Mouse (Mus musculus) limb, embryonic 11.5 days (tissue): ENCODE results near the gene Slain2. TPM values are rescaled to one million over a fixed set of nuclear protein-coding genes. Genes with fewer than 3 reads are reported as not detected.

ENCODE experiments used
- ATAC-seq: fragments of 200-750 bp; cut with Nextera tagmentation; 2 replicates; pipeline ENCODE4 v1.8.0; 2017; ENCODE audit warnings: low read depth; ENCODE audit not compliant: insufficient number of reproducible peaks, low FRiP score, low TSS enrichment
- DNase-seq: peaks from one replicate; pipeline ENCODE4 v3.0.0-alpha.2; 2015; ENCODE audit warnings: low spot score
- H3K27ac ChIP-seq: fragments of 300-500 bp; sonication (generic); replicated peaks from 2 replicates; pipeline ENCODE4 v1.5.1; 2014; ENCODE audit warnings: low read depth, mild to moderate bottlenecking, low read length
- H3K27me3 ChIP-seq: fragments of 300-500 bp; sonication (generic); 2 replicates; pipeline ENCODE4 v1.6.1; 2014; ENCODE audit warnings: mild to moderate bottlenecking, low read length, mixed read lengths; ENCODE audit not compliant: control insufficient read depth, insufficient read depth
- H3K36me3 ChIP-seq: fragments of 300-500 bp; sonication (generic); 2 replicates; pipeline ENCODE4 v1.6.1; 2014; ENCODE audit warnings: mild to moderate bottlenecking, low read length, moderate library complexity, mixed read lengths; ENCODE audit not compliant: control insufficient read depth, insufficient read depth
- H3K4me1 ChIP-seq: fragments of 300-500 bp; sonication (generic); 2 replicates; pipeline ENCODE4 v1.6.1; 2014; ENCODE audit warnings: low read length, mixed read lengths; ENCODE audit not compliant: control insufficient read depth, insufficient read depth
- H3K4me2 ChIP-seq: fragments of 300-500 bp; sonication (generic); 2 replicates; pipeline ENCODE4 v1.6.1; 2014; ENCODE audit warnings: low read depth, mild to moderate bottlenecking, moderate library complexity; ENCODE audit not compliant: severe bottlenecking
- H3K4me3 ChIP-seq: fragments of 300-500 bp; sonication (generic); 2 replicates; pipeline ENCODE4 v1.5.1; 2014; ENCODE audit warnings: low read depth, low read length
- H3K9ac ChIP-seq: fragments of 300-500 bp; sonication (generic); 2 replicates; pipeline ENCODE4 v1.6.1; 2014; ENCODE audit warnings: mild to moderate bottlenecking, low read length
- H3K9me3 ChIP-seq: fragments of 300-500 bp; sonication (generic); 2 replicates; pipeline ENCODE4 v1.6.1; 2016; ENCODE audit warnings: low read length; ENCODE audit not compliant: control insufficient read depth
- WGBS: fragments of 180-500 bp; shearing (Covaris S2); extraction: QIAGEN DNeasy Blood & Tissue Kit; methylation state at CpG from one replicate; pipeline ENCODE4 v1.1.7; 2014; 5-methylcytosine and 5-hydroxymethylcytosine counted together
- polyA plus RNA-seq: library from polyadenylated mRNA; unstranded; fragments of >200 nt; fragmentation: Nextera tagmentation; extraction: Ambion mirVana; gene quantifications from 2 replicates; pipeline ENCODE4 v1.2.1, GENCODE M21; 2014

Slain2 gene
- polyA plus RNA-seq, 1 experiment from 2014 or later = 21.6 TPM

DNA sequence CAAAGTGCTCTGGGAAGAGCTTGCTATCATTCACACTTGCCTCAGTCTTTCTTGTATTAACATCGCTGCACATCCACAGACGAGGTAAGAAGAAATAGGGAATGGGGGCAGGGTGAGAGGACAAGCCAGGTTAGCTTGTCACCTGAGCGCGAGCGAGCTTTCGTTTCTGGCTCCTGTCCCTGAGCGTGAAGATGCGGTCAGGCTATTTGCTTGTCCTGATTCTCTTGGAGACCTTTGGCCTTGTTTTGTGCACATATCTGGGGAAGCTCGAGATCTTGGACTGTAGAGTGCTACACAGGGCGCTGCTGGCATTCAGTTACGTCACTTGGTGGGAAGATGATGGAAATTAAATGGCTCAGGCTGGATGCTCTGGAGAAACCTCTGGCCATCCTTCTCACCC lies 18.8 kb upstream of the Slain2 start:
- Histone ChIP-seq H3K4me1 (no peaks in the 10 kb centered on the region), H3K27ac (no peak overlapping the region)

DNA sequence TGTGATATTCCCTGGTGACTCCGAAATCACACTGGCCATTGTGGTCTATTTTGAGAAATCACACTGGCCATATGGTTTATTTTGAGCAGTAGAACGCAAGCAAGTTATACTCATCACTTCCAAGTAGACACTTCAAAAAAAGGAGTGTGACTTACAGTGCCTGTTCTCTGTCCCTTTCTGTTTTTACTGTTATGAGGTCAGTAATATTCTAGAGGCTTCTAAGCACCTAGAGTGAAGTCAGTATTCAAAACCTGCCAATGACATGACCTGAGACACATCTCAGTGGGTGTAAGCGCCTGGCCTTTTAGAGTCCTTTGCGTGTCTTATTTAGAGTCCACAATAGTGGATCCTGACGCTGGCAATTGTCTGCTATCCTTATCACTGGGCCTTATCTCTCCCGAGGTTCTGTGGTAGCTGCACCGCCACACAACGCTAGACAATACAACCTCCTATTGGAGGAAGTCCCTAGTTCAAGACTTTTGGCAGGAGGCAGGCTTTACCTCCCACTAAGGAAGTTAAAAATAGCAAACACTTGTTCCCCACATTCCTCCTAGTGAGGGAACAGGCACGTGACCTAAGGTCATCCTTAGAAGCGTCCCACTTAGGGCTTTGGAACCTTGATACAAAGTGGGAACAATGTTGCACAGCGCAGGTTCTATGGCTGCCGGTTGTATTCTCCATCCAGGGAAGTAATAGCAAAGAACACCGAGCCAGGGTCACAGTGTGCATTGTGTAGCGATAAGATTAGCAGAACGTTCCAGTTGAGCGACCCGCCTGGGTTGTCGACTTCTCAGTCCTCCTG lies 17.4 kb upstream of the Slain2 start:
- no peaks in the 10 kb centered on the region for H3K27me3 ChIP-seq
- H3K4me2 ChIP-seq = no peak overlapping the region
- DNase-seq = no peak
- ATAC-seq = no peak
- H3K27ac ChIP-seq = no peak overlapping the region
- H3K4me1 ChIP-seq = no peaks in the 10 kb centered on the region
- H3K9ac ChIP-seq = no peak overlapping the region
- WGBS = 87% methylated on average over 18 of the region's 18 CpGs
- H3K36me3 ChIP-seq = no peaks in the 10 kb centered on the region
- no peaks in the 10 kb centered on the region for H3K9me3 ChIP-seq
- H3K4me3 ChIP-seq = no peak overlapping the region

More for the DNA sequence above, 18.8 kb upstream of the Slain2 start:
- WGBS = 92% methylated on average over 11 of the region's 11 CpGs
- Histone ChIP-seq H3K9me3 (no peaks in the 10 kb centered on the region), H3K4me2 (no peak overlapping the region), H3K36me3 (no peaks in the 10 kb centered on the region), H3K4me3 (no peak overlapping the region), H3K27me3 (no peaks in the 10 kb centered on the region), H3K9ac (no peak overlapping the region)
- DNase-seq = no peak
- no peak for ATAC-seq

GRCm38 (mm10) chr5:72897998-72898397 lies 16.1 kb upstream of the Slain2 start:
- no peaks in the 10 kb centered on the region for H3K4me1 ChIP-seq

DNA sequence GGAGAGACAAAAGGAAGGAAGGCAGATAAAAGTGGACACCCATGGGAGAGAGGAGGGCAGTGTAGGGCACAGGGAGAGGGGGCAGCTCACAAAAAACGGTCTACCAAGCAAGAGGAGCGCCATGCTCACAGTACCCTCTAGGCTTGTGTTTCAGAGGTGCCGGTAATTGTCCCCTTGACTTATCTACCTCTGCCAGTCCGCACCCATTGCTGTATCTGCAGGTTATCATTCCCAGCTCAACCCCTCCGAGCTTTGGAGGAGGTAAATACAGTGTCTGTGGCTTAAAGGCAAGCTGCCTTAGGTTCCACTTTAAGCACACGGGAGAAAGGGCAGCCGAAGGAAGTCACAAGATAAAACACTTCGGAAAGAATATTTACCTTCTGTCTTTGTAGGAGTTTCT lies 14.8 kb upstream of the Slain2 start:
- 89% methylated on average over 8 of the region's 8 CpGs for WGBS
- H3K36me3 ChIP-seq = no peaks in the 10 kb centered on the region
- H3K4me2 ChIP-seq = no peak overlapping the region
- DNase-seq (no peak), ATAC-seq (no peak)
- no peaks in the 10 kb centered on the region for H3K27me3 ChIP-seq
- no peak overlapping the region for H3K4me3 ChIP-seq
- H3K27ac ChIP-seq = no peak overlapping the region
- no peaks in the 10 kb centered on the region for H3K4me1 ChIP-seq
- no peak overlapping the region for H3K9ac ChIP-seq
- no peaks in the 10 kb centered on the region for H3K9me3 ChIP-seq

More at GRCm38 (mm10) chr5:72897998-72898397, 16.1 kb upstream of the Slain2 start:
- Histone ChIP-seq H3K9ac (no peak overlapping the region), H3K4me2 (no peak overlapping the region), H3K27me3 (no peaks in the 10 kb centered on the region), H3K4me3 (no peak overlapping the region), H3K27ac (no peak overlapping the region), H3K9me3 (no peaks in the 10 kb centered on the region), H3K36me3 (no peaks in the 10 kb centered on the region)
- DNase-seq (no peak), ATAC-seq (no peak)
- 48% methylated on average over 6 of the region's 6 CpGs for WGBS

- WGBS = 90% methylated on average over 4 of the region's 4 CpGs
- Histone ChIP-seq H3K9me3 (no peaks in the 10 kb centered on the region), H3K27ac (no peak overlapping the region), H3K4me1 (no peaks in the 10 kb centered on the region), H3K9ac (no peak overlapping the region), H3K4me2 (no peak overlapping the region), H3K4me3 (no peak overlapping the region), H3K36me3 (no peaks in the 10 kb centered on the region), H3K27me3 (no peaks in the 10 kb centered on the region)
- DNase-seq (no peak), ATAC-seq (no peak)
Observed at GRCm38 (mm10) chr5:72901866-72902265, 12.2 kb upstream of the Slain2 start.

DNA sequence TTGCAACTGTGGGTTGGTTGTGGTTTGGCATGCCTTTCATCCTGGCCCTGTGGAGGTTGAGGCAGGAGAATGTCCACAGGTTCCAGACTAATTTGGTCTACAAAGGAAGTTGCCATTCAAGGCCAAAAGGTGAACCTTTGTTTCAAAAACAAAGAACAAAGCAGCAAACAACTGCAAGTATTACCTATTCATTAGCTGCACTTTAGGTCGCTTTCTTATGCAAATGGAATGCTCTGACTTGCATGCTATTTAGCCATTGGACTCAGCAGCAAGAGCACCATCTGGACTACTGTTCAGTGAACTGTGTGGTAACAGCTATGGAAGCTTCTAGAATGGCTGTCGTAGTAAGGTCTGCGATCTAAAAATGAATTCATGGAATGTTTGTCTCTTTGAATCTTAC lies 11.8 kb upstream of the Slain2 start:
- no peak overlapping the region for H3K27ac ChIP-seq

DNA sequence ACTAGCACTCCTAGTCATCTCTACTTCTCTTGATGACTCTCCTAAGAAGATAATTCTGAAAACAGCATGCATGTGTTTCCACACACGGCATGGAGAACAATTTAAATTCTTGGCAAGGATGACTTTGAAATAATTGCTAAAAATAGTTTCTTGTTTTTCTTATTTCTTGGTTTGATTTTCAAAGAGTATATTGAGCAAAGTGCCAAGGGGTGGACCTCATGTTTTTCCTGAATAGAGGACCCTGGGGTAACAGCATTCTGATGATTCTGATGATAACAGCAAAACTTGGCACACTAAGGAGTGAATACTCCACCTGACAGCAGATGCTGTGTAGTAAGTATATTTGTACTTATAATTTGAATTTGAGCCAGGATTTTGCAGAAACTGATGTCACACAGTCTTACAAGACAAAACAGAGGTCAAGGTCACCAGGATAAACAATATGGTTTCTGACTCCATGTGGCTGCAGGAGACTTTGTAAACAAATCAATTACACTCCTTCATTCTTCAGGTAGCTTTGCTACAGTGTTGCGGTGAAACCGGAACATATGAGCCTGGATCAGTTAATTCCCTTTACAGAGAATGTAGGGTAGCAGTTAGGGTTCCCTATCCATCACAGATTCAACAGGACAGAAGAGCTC lies 11.1 kb upstream of the Slain2 start:
- Histone ChIP-seq H3K27me3 (no peaks in the 10 kb centered on the region), H3K4me2 (no peak overlapping the region), H3K9ac (no peak overlapping the region), H3K9me3 (no peaks in the 10 kb centered on the region), H3K4me3 (no peak overlapping the region), H3K4me1 (no peaks in the 10 kb centered on the region), H3K27ac (no peak overlapping the region), H3K36me3 (no peaks in the 10 kb centered on the region)
- DNase-seq (no peak), ATAC-seq (no peak)
- WGBS = 88% methylated on average over 3 of the region's 3 CpGs

More for the DNA sequence above, 11.8 kb upstream of the Slain2 start:
- Histone ChIP-seq H3K36me3 (no peaks in the 10 kb centered on the region), H3K9ac (no peak overlapping the region), H3K9me3 (no peaks in the 10 kb centered on the region), H3K4me1 (no peaks in the 10 kb centered on the region), H3K27me3 (no peaks in the 10 kb centered on the region), H3K4me2 (no peak overlapping the region), H3K4me3 (no peak overlapping the region)
- 78% methylated on average over 3 of the region's 3 CpGs for WGBS
- DNase-seq = no peak
- ATAC-seq = no peak

DNA sequence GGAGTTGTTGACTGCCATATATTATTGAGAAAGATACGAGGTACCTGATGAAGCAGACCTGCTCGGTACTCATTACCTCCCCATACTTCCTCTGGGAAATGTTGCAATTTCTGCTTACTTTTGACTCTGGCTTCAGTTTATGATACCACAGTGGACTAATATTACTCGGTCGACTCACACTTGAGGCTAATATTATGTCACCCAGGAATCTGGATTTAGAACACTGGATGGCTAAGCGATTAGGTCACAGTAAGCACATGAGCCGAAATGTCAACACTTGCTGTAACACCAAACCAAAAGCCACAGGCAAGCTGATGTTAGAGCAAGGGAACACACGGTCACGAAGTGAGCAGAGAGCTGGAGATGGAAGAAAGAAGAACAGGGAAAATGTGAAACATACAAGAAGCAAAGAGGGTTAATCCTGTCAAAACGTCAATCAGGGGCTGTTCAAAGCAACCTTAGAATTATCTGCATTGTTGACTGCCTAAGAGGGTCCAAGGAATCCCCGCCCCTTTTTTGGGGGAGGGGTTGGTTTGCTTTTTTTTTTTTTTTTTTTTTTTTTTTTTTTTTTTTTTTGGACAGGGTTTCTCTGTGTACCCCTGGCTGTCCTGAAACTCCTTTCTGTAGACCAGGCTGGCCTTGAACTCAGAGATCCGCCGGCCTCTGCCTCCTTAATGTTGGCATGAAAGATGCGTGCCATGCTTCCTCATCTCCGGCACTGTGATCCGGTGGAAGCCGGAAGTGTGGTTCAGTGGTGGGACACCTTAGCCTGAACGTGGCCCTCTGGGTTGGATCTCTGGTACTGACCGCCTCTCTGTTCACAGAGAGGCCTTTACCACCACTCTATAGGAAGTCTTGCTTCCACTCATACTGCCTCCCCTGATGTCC lies 9.0 kb upstream of the Slain2 start:
- WGBS = 85% methylated on average over 18 of the region's 18 CpGs
- H3K27ac ChIP-seq = no peak overlapping the region
- H3K4me2 ChIP-seq = no peak overlapping the region
- no peaks in the 10 kb centered on the region for H3K9me3 ChIP-seq
- H3K4me1 ChIP-seq = no peaks in the 10 kb centered on the region
- H3K9ac ChIP-seq = no peak overlapping the region
- DNase-seq (no peak), ATAC-seq (no peak)
- H3K36me3 ChIP-seq = no peaks in the 10 kb centered on the region
- no peaks in the 10 kb centered on the region for H3K27me3 ChIP-seq
- H3K4me3 ChIP-seq = no peak overlapping the region
